Mouse (Mus musculus): ENCODE results near the gene Tmem128. TPM values are rescaled to one million over a fixed set of nuclear protein-coding genes. Genes with fewer than 3 reads are reported as not detected.

Gene Tmem128
- total RNA-seq, 2 experiments from 2014 or later = 15.8 to 16.9 TPM

- DNase-seq = no peak
- intact Hi-C loops (cut with DNase I) = no loop called here
Observed at GRCm38 (mm10) chr5:38276451-38276850, 16.5 kb downstream of the Tmem128 start.

- intact Hi-C loops (cut with DNase I) = no loop called here
- DNase-seq = no peak
Observed at GRCm38 (mm10) chr5:38277098-38277866, 17.3 kb downstream of the Tmem128 start.

- no peak for DNase-seq
- intact Hi-C loops (cut with DNase I) = no loop called here
Observed at GRCm38 (mm10) chr5:38277936-38278600, 18.1 kb downstream of the Tmem128 start.

GRCm38 (mm10) chr5:38280075-38280474, 20.1 kb downstream of the Tmem128 start:
- no peak for DNase-seq
- intact Hi-C loops (cut with DNase I) = no loop called here

- intact Hi-C loops (cut with DNase I) = no loop called here
- no peak for DNase-seq
Observed at GRCm38 (mm10) chr5:38285724-38286123, 25.7 kb downstream of the Tmem128 start.

GRCm38 (mm10) chr5:38288476-38288875, 28.5 kb downstream of the Tmem128 start:
- no peak for DNase-seq
- intact Hi-C loops (cut with DNase I) = no loop called here

GRCm38 (mm10) chr5:38301761-38302411, 41.9 kb downstream of the Tmem128 start:
- no peak for DNase-seq
- intact Hi-C loops (cut with DNase I) = no loop called here

- intact Hi-C loops (cut with DNase I) = no loop called here
- DNase-seq = no peak
Observed at GRCm38 (mm10) chr5:38302651-38303050, 42.7 kb downstream of the Tmem128 start.

- DNase-seq = no peak
- intact Hi-C loops (cut with DNase I) = loop anchor here (5.0 kb wide), 1 partner anchor 282 kb away; no protein-coding TSS in a partner anchor
Observed at GRCm38 (mm10) chr5:38305241-38305640, 45.3 kb downstream of the Tmem128 start.

- intact Hi-C loops (cut with DNase I) = loop anchor here (2.0 to 5.0 kb wide), 4 partner anchors 161 to 325 kb away; no protein-coding TSS in a partner anchor
- peak; percentile 91 to 94 for DNase-seq
Observed at GRCm38 (mm10) chr5:38307255-38308101, 47.5 kb downstream of the Tmem128 start.

GRCm38 (mm10) chr5:38308873-38309272, 48.9 kb downstream of the Tmem128 start:
- peak; percentile 29 to 56 for DNase-seq
- intact Hi-C loops (cut with DNase I) = loop anchor here (5.0 kb wide), 1 partner anchor 278 kb away; no protein-coding TSS in a partner anchor

- no peak for DNase-seq
- intact Hi-C loops (cut with DNase I) = loop anchor here (5.0 kb wide), 1 partner anchor 278 kb away; no protein-coding TSS in a partner anchor
Observed at GRCm38 (mm10) chr5:38309795-38310194, 49.8 kb downstream of the Tmem128 start.

Other genes with a start within 250 kb of the Tmem128 start
- 10 to 100 TPM; 17.0 to 17.7 TPM for gene Stx18, start 221.4 kb upstream of the Tmem128 start, total RNA-seq (2021)
- gene Nsg1, start 100.3 kb upstream of the Tmem128 start, total RNA-seq (2021) = 10 to 100 TPM in 1 of 2 experiments, 1 to 10 TPM in 1; 8.8 to 11.9 TPM
- 1 to 10 TPM; 4.8 to 5.5 TPM for gene Zbtb49, start 39.7 kb upstream of the Tmem128 start, total RNA-seq (2021)
- gene Lyar, start 39.7 kb upstream of the Tmem128 start, total RNA-seq (2021) = 10 to 100 TPM; 13.1 to 13.7 TPM
- 1 to 10 TPM in 1 of 2 experiments, not detected in 1; 2.1 TPM for gene Otop1, start 15.8 kb downstream of the Tmem128 start, total RNA-seq (2021)
- not detected for gene Drd5, start 59.2 kb downstream of the Tmem128 start, total RNA-seq (2021)
- gene Slc2a9, start 243.0 kb downstream of the Tmem128 start, total RNA-seq (2021) = 1 to 10 TPM in 1 of 2 experiments, under 1 TPM in 1; 0.85 to 2.9 TPM